Mouse (Mus musculus): ENCODE data around the gene Tet3. TPM values are rescaled to one million over a fixed set of nuclear protein-coding genes. Genes with fewer than 3 reads are reported as not detected.

The Tet3 gene
- polyA plus RNA-seq, 1 experiment, result 9.3 TPM

GRCm38 (mm10) chr6:83417531-83417930 lies 41.4 kb downstream of the Tet3 start:
- 76% methylated on average over 3 of the region's 3 CpGs for WGBS
- no peak for DNase-seq (ENCODE audit: low read depth, low spot score)

- WGBS, result 86% methylated on average over 2 of the region's 2 CpGs
- DNase-seq (ENCODE audit: low read depth, low spot score), result no peak
These were observed 41.8 kb downstream of the Tet3 start for GRCm38 (mm10) chr6:83417104-83417502.

- 15% methylated on average over 3 of the region's 3 CpGs for WGBS
- DNase-seq (ENCODE audit: low read depth, low spot score), result no peak
These were observed 42.4 kb downstream of the Tet3 start for GRCm38 (mm10) chr6:83416261-83417103.

DNA sequence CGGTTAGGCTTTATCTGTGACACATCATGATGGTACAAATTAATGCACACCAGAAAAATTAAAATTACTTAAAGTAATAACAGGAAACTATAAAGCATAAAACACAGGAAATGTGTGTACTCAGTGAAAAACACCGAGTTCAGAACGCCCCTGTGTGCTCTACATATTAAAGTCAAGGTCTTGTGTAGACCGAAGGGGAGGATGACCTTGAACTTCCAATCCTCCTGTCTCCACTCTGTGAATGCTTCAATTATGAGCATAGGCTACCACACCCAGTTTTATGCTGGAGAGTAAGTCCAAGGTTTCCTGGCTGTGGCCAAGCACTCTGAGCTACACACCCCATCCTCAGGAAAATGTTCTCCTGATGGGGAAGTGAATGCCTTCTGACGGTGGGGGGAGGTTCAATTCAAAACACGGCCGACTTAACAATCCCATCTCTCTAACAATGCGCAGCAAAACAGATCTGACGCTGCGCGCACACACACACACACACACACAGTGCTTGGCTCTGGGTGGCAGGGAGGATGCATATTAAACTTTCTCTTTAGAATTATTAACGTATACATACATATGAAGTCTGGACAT lies 43.4 kb downstream of the Tet3 start:
- 30% methylated on average over 12 of the region's 12 CpGs for WGBS
- DNase-seq (ENCODE audit: low read depth, low spot score), result no peak

- DNase-seq (ENCODE audit: low read depth, low spot score), result no peak
- WGBS, result 65% methylated on average over 9 of the region's 9 CpGs
These were observed 44.1 kb downstream of the Tet3 start for GRCm38 (mm10) chr6:83414601-83415355.

DNA sequence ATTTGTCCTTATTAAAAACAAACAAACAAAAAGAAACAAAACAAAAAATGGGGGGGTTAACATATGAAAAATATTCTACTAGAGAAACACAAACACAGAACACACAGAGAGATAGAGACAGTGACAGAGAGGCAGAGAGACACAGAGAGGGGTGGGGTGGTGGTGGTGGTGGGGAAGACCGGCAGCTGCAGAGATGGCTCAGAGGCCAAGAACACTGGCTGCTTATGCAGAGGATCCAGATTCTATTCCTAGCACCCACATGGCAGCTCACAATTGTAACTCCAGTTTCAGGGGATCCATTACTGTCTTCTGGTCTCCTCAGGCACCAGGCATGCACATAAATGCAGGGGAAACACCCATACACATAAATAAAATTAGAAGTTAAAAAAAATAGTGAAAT lies 45.2 kb downstream of the Tet3 start:
- DNase-seq (ENCODE audit: low read depth, low spot score), result no peak
- 77% methylated on average over 1 of the region's 1 CpGs for WGBS

DNA sequence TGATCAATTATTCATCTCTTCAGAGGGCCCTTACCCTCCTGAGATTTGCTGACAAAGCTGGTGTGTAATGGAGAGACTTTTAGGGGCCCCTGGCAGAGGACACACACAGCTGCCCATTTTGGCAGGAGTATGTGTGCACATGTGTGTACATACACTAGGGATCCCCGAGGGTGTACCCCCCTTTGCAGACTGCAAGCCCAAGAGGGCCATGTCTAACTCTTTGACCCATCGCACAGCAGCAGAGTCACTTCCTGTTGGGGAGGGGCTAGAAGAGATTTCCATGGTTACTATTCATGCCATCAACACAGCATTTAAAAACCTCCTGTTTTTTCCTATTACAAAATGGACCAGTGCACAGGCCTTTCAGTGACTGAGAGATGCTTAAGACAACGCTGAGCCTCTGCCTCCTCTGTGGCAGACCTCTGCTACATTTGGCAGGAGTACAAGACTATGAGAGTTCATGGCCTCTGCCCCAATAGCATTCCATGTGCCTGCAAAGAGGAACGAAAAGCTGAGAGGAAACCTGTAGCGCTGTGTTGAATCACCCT lies 46.0 kb downstream of the Tet3 start:
- DNase-seq (ENCODE audit: low read depth, low spot score), result no peak
- WGBS, result 7% methylated on average over 5 of the region's 5 CpGs

DNA sequence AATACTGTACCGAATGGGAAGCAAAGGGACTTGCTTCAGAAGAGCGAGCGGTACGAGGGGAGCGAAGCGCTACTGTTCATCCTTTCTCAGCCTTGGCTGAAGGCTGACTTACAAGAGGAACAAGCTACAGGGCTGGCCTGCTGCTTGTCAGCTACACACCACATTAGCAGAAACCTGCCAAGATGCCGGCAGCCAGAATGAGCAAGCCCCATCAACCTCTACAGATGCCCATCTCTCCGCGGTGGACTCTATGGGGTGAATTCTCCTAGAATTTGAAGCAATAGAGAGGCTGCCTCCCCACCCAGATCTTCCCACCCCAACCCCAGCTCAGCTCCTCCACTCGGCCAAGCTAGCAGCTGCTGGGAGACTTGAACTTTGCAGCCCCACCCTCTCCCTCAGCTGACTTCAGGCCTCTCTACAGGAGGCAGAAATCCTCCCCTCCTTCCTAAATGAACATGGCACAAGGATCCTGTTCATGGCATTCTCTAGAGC lies 46.5 kb downstream of the Tet3 start:
- DNase-seq (ENCODE audit: low read depth, low spot score), result no peak
- WGBS, result 65% methylated on average over 10 of the region's 10 CpGs

DNA sequence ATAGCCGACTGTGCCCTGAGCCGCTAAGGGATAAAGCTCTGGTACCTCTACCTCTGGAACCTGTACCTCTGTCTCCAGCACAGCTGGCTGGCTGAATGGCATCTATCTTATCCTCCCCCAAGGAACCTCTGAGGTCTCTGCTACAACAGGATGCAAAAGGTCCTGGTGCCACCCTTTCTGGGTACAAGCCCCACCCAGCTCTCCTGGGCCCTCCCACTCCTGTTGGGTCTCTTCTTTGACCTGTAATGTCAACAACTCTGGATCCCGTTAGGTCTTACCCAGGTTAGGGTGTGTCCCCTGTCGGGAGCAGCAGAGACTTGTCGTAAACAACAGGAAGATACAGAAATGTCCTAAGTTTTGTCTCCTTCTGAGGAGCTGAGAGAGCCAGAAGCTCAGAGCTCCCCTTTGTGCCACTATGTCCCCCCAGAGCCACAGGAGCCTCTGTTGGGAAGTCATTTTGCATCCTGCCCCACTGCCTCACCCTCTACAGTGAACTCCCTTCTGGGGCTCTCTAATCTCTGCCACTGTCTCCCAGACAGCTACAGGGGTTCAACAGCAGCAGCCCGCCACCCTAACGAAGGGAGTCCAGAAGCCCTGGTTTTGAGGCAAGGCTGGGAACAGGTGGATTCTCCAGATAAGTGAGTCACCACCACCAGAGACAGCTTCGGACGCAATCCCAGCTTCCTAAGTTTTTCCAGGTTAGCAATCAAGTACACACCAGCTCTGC lies 47.1 kb downstream of the Tet3 start:
- WGBS, result 51% methylated on average over 9 of the region's 9 CpGs
- DNase-seq (ENCODE audit: low read depth, low spot score), result no peak

DNA sequence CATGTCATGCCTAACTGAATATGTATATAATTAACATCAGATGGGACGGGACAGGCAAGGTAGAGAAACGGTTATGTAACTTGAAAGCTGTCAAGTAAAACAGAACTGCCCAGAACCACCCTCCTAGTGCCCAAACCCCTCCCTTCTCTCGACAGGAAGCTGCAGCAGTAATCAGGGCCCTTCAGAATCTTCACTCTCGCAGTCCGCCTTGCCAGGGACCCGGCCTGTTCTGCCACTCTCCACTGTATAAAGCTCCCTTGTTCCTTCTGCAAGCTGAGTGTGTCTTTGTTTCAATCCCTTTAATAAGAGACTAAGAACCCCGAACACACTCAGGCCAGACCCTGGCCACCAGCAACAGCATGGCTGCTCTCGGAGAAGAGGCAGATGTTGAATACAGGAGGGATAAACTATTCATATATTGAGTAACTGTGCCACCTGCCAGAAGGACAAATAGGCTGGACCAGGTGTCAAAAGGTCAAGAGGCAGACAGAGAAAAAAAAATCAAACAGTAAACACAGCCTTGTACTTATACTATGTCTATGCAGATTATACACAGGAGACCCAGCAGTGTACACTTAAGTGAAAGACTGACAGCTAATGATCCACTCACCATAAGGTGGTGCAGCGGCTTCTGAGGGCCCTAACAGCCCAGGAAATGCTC lies 48.7 kb downstream of the Tet3 start:
- DNase-seq (ENCODE audit: low read depth, low spot score), result no peak
- 38% methylated on average over 9 of the region's 9 CpGs for WGBS

DNA sequence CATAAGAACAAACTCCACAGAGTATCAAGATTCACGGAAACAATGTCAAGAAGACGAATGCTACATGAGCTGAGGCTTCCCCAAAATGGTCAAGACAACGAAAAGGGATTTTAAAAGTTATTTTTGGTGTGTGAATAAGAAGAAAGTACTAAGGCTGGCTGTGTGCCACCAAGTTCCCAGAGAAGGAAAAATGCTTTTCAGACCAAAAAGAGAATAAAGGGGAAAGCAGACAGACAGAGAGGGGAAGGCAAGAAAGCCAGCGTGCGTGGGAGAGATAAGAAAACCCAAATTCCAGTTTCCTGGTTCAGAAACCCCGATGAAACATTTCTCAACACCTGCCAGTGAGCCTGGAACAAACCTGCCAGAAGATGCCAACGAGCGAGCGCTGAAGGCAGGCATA lies 50.4 kb downstream of the Tet3 start:
- 73% methylated on average over 9 of the region's 9 CpGs for WGBS
- no peak for DNase-seq (ENCODE audit: low read depth, low spot score)

GRCm38 (mm10) chr6:83405511-83406064 lies 53.3 kb downstream of the Tet3 start:
- DNase-seq (ENCODE audit: low read depth, low spot score), result no peak
- 79% methylated on average over 7 of the region's 7 CpGs for WGBS

DNA sequence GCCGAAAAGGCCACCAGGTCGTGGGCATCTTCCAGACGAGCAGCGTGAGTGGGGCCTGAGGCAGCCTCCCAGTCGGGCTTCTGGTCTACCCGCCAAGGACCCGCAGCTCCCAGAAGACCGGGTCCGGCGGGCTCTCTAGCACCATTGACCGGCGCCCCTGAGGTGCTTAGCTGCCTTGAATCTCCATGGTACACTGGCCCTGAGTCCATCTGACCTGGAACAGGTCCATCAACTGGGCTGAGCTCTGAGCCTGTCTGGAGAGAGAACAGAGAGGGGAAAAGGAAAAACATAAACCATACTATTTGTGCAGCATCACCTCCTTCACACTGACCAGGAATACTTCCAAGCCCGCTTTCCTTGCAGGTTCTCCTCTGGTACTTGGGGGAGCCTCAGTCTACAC lies 54.3 kb downstream of the Tet3 start:
- WGBS, result 96% methylated on average over 13 of the region's 13 CpGs
- DNase-seq (ENCODE audit: low read depth, low spot score), result no peak

DNA sequence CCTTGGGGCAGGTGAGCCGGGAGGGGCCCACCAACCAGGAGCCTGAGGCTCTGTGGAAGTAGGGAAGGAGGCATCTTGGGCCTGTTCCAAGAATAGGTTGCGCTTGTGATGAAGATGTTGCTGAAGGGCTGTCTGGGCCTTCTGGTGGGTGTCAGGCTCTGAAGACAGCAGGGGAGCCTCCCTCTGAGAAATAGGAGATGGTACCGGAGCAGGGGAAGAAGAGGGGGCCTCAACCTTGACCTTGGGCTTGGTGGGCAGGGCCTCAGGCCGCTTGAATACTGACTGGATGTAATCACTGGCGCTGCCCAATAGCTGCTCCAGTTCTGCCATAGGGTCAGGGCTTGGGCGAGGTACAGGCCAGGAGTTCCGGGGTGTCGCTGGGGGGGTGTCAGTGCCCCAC lies 55.4 kb downstream of the Tet3 start:
- no peak for DNase-seq (ENCODE audit: low read depth, low spot score)
- 96% methylated on average over 8 of the region's 8 CpGs for WGBS

- DNase-seq (ENCODE audit: low read depth, low spot score), result no peak
- 37% methylated on average over 3 of the region's 3 CpGs for WGBS
These were observed 59.1 kb downstream of the Tet3 start for GRCm38 (mm10) chr6:83399790-83400189.

- 87% methylated on average over 8 of the region's 8 CpGs for WGBS
- DNase-seq (ENCODE audit: low read depth, low spot score), result no peak
These were observed 61.2 kb downstream of the Tet3 start for GRCm38 (mm10) chr6:83397728-83398127.

DNA sequence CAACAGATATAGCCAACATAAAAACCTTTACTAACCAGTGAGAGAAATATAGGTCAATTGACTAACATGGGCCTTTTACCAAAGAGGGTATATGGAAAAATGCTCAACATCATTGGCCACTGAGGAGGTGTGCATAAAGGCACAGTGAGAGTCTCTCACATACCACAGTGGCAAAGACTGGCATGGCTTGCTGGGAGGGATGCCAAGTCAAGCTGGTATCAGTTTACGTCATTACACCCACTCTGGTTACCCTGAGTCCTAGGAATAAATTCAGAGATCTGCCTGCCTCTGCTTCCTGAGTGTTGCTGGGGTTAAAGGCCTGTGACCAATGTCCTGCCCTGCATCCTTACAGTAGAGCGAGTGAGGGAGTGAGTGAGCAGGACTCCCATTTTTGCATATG lies 62.2 kb downstream of the Tet3 start:
- WGBS, result 93% methylated on average over 2 of the region's 2 CpGs
- no peak for DNase-seq (ENCODE audit: low read depth, low spot score)

DNA sequence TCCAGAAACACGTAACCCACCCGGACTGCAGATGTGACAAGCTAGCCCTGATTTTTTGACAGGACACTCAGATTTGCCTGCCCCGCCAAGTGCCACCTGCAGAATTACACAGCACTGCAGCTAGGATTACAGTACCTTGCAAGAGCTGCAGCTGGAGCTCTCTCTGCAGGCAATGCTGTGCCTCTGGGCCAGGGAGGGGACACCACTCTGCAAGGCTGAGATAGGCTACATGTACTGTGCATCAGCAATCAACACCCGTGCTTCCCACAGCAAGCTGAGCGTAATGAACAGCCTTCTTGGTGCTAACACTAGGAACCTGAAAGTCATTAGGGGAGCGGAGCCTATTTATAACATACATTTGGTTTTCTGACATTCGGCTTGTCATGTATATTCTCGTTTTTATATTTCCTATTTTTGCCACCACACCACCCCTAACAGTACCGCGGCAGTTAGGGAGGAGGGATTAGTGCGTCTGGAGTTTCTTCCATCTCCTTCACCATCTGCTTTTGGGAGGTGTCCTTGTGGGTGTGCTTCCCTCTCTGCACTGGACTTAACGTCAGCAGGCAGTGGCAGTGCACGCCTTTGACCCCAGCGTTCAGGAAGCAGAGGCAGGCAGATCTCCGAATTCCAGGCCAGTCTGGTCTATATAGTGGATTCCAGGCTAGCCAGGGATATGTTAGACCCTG lies 63.2 kb downstream of the Tet3 start:
- 89% methylated on average over 15 of the region's 15 CpGs for WGBS
- no peak for DNase-seq (ENCODE audit: low read depth, low spot score)
